Mouse (Mus musculus) retina, embryonic 14.5 days (tissue): ENCODE measurements at regions not wholly inside any gene's neighbourhood (a gene's known extent, or its start where the extent isn't known, plus 50 kb on each side); places are given as distances from the start of the nearest gene placed in this dataset.

Experiments
- DNase-seq: peaks from one replicate; pipeline ENCODE4 v3.0.0-alpha.2; 2015; ENCODE audit warnings: low spot score

DNA sequence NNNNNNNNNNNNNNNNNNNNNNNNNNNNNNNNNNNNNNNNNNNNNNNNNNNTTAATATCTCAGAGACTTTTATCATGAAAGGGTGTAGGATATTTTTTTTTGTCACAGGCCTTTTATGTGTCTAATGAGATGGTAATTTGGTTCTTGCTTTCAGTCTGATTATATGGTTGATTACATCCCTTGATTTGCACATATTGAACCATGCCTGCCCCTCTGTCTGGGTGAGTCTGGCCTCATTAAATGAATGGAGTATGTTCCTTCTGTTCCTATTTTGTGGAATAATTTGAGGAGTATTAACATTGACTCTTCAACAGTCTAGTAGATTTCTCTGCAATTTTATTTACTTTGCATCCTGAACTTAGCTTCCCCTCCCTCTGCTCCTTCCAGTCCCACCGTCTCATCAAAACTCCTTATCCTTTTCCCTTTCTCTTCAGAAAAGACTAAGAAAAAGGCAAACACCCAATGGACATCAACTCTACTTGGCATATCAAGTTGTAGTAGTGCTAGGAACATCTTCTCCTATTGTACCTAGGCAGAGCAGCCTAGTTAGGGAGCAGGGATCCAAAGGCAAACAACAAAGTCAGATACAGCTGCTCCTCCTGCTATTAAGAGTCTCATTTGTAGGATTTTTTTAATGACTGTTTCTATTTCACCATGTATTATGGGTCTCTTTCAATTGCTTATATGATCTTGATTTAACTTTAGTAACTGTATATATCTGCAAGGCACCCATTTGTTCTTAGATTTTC lies 1185.0 kb upstream of the Cdh7 start:
- peak; percentile 82 for DNase-seq

GRCm38 (mm10) chr1:108800101-108800500 lies 1182.1 kb upstream of the Cdh7 start:
- DNase-seq: peak; percentile 23

GRCm38 (mm10) chr1:108827238-108827637 lies 1155.0 kb upstream of the Cdh7 start:
- peak; percentile 62 for DNase-seq
